Mouse (Mus musculus) thymus, postnatal 36 days (tissue): ENCODE measurements around the gene Lingo3.
"Not testable (repeated sequence)": the region's sequence is repeated elsewhere in the genome, so short reads cannot be mapped to it uniquely, and the experiment has no call there.

ENCODE experiments used
- DNase-seq, 2 experiments: peaks; one replicate each; pipeline ENCODE4 v3.0.0; 2022; ENCODE audit warnings: mixed read lengths in 2 of 2

Lingo3 gene

DNA sequence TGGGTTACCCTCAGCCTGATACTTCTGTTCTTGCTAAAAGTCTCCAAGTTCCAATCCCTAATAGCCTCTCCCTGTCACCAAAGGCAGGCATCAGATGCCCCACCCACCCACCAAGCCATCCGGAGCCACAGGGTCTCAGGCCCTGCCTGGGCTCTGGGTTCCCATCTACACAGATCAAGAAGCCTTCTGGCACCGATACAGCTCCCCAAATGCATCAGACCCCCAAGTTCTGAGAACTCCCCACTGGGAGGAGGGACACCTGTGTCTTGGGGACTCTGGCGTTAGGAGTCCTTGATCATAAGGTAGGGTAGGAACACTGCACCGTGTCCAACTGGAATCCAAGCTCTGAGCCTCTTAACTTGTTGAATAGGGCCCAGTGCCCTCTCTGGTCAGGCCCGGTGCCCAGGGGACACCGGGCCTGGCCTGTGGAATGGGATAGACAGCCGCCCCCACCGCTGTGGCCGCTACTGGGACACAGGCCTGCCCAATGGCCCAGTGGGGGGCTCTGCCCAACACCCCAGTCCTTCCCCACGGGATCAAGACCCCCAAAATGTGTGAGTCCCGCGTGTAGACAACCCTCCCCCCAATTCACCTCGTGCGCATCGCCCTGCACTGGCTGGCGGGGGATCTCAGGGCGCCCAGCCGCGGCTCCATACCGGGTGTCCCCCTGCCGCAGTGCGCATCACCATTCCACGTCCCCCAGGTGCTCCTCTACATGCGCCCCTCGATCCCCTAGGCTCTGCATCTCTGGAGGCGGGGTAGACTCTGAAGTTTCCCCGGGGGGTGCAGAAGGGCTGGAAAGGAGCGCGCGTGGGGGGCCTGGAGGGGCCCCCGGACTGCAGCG is 530 bp downstream of the Lingo3 start:
- no peak for DNase-seq

DNA sequence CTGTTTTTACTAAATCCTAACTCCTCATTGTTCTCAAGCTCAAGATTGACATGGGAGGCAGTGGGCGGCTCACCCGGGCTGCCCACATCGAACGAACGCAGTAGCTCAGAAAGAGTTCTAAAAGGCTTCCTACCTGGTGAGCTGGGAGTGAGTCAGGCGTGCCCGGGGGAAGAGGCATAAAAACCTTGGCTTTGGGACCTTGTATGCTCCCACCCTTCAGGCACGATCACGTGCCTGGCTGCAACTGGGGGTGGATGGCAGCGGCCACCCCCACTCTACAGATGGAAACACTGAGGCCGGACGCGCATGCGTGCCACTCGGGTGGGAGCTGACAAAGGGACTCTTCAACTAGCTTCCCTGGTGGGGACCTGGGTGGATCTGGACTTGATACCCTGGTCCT is 1.5 kb downstream of the Lingo3 start:
- DNase-seq = no peak

DNA sequence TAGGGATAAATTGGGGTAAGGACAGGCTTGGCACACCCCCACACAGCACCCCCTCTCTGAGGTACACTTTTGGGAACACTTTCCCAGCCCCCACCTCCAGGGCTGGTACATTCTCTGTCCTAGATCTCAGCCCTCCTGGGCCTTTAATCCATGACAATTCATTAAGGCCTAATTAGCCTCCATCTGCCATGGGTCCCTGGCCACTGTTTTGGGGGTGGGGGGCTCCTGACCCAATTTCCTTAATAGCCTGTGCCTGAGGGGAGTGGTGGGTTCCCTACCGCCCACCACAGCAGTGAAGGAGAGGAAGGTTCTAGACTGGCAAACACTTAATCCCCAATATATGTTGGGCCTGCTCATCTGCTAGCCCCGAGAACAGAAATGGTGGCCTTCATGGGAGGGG is 2.2 kb downstream of the Lingo3 start:
- no peak for DNase-seq

DNA sequence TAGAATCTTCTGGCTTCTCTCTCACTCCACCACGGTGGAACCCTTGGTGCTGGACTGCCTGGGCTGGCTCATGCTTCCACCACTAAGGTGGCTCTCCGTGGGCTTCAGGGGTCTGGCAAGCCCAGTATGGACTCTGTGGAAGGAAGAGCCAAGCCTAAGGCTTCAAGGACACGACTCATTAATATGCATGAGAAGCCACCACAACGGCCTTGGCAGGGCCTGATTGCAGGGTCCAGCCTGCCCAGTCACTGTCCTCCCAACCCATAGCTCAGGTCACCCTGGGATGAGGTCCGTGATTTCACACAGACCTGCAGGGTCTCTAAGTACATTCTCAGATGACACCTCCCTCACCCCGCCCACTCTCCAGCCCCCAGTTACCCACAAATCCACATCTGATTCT is 4.0 kb downstream of the Lingo3 start:
- DNase-seq = no peak

DNA sequence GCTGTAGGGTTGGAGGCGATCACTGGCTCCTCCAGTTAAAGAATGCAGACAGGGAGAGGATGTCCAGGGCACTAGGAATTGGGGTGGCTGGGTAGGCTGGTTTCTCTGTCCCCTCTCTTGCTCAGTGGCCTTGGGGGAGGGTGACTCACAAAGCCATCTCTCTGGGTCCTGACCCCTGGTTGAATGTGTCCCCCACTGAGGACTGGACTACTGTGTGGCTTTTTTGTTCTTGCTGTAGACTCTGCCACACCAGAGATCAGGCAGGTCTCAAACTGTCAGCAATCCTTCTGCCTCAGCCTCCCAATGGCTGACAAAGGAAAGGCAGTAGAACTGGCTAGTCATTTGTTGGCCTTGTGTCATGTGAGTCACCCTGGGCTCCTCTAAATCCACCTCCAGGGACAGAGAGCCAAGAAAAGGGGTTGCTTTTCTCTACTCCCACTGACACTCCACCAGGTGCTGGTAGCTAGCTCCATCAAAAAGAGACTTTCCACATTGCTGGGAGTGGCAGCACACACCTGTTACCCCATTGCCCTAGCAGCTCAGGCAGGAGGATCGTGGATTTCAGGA is 5.4 kb downstream of the Lingo3 start:
- DNase-seq = no peak

- no peak for DNase-seq
Measured at GRCm38 (mm10) chr10:80837827-80838226, 6.0 kb downstream of the Lingo3 start.

DNA sequence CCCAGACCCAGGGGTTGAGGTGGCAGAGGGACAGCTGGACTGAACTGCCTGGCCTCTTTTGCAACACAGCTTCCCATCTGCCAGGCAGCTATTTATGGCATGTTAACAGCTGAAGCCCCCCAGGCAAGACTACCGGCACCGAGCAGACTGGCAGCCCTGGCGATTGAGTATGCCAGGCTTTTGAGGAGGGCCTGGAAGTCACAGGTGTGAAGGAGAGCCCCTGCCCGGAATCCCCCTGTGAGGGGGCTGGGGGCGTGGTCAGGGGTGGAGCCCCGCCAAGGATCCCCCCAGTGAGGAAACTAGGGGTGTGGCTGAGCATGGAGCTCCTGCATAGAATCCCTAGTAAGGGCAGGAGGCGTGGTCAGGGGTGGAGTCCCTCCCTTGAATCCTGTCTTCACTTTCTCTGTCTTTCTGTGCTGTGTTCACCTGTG is 6.9 kb downstream of the Lingo3 start:
- DNase-seq = no peak

- DNase-seq = no peak
Measured at GRCm38 (mm10) chr10:80835617-80836016, 8.2 kb downstream of the Lingo3 start.

DNA sequence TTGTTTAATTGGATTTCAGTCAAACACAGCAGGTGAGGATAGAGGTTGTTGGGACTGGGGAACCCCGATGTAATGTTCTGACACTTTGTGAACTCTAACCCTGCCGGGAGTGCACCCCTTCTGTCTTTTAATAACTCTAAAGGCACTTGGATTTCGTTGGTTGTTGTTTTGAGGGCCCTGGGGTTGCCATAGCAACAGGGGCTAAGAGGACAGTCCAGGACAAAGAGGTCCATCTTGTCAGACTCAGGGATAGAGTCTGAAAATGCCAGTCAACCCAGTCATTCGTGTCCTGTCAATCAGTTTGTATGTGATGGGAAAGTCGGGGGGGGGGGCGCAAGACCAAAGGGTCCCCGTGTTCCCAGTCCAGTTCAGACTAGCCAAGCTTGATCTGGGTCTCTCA is 11.0 kb downstream of the Lingo3 start:
- no peak for DNase-seq

- peak; percentile 57 to 72 for DNase-seq
Measured at GRCm38 (mm10) chr10:80831136-80831535, 12.7 kb downstream of the Lingo3 start.

GRCm38 (mm10) chr10:80829359-80830278 is 14.2 kb downstream of the Lingo3 start:
- DNase-seq = no peak

DNA sequence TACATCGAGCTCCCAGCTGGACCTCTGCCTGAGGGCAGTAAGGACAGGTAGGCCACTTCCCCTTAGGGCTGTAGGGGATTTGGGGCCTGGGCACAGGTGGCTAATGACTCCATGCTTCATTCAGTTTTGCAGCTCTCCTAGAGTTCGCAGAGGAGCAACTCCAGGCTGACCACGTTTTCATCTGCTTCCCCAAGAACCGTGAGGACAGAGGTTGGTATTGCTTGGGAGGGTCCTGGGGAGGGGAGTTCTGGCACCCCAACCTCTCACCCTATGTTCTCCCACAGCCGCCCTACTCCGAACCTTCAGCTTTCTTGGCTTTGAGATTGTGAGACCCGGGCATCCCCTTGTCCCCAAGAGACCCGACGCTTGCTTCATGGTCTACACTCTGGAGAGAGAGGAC is 15.3 kb downstream of the Lingo3 start:
- DNase-seq = not testable (repeated sequence)

DNA sequence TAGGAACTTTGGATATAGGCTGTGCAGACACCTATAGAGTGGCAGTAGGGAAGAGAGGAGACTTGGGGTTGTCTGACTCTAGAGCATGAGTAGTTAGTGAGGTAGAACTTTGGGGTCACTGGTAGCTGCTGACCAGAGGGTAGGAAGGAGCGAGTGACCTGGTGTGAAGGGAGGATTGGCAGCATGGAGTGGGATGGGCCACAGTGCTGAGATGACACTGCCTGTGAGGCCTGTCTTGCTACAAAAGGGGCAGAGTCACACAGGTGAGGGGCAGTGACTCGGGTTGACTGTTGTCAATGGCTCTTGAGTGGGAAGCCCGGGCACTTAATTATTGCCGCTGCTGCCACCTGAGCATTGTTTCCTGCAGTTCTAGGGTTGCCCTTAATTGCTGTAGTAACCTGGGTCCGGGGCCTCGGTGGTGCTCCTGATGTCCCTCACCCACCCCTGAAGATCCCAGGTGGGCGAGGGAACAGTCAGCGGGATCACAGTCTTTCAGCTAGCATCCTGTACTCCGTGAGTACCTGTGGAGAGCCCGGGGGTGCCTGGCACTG is 15.9 kb downstream of the Lingo3 start:
- no peak for DNase-seq

DNA sequence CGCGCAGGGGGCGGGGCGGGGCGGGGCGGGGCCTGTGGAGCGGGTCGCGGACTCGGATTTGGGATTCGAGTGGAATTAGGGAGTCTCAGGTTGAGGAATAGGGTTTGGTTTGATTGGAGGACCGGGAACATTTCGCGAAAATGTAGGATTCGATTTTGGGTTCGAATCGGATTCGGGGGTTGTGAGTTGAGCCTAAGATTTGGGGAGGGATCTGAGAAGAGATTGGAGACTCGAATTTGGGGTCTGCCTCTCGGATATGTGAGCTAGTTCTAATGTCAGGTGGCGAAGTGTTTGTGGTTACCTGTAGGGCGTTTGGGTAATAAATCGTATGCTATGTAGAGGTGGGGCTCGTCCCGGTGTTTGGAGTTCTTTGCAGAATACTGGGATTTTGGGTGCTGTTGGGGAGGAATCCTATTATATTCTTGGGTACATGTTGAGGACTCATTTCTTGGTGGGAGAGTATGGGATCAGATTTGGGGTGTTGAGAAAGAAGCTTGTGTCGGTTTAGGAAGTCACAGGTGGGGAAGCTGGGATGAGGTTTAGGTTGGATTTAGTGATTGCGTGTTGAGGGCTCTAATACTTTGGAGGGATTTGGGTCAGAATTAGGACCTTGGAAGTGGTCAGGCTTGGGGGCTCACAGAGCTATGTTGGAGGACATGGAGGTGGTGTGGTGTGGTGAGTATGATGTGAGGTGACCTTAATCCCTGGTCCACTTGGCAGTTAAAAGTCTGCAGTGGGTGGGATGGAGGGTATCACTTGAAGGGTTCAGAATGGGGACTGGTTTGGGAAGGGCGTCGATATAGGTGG is 16.6 kb downstream of the Lingo3 start:
- no peak for DNase-seq

GRCm38 (mm10) chr10:80826151-80827062 is 17.4 kb downstream of the Lingo3 start, which contains the start of gene Oaz1:
Gene Oaz1 (plus strand): TSS chr10:80826656.
- peak; percentile 96 to 99 for DNase-seq

DNA sequence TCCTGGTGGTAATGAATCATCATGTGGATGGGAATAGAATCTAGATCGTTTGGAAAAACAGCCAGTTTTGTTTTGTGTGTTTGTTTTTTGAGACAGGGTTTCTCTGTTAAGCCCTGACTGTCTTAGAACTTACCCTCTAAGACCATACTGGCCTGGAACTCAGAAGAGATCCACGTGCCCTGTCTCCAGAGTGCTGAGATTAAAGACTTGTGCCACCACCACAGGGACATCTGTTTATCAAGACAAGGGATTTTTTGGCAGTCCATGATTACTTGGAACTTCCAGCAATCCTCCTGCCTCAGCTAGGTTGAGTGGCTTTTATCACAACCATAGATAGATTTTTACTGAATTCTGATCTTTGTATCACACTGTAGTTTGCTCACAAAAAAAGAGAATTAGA is 19.0 kb downstream of the Lingo3 start:
- no peak for DNase-seq

GRCm38 (mm10) chr10:80823847-80824643 is 19.8 kb downstream of the Lingo3 start:
- peak in 1 of 2 experiments; percentile 44 for DNase-seq

GRCm38 (mm10) chr10:80823316-80823715 is 20.5 kb downstream of the Lingo3 start:
- no peak for DNase-seq

DNA sequence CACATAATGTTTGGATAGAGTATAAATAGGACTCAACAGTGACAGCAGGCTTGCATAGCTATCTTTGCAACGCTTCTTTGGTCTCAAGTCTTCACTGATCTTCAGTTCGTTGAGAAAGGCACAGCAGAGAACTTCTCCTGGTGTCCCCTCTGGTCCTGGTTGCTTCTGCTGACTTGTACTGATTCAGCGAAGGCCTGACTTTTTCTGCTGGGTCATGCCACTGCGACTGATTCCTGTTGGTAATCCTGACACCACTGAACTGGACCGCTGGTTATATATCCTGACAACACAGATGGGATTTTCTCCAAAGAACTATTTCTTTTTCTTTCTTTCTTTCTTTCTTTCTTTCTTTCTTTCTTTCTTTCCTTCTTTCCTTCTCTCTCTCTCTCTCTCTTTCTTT is 21.3 kb downstream of the Lingo3 start:
- DNase-seq = no peak

- no peak for DNase-seq
Measured at GRCm38 (mm10) chr10:80821991-80822390, 21.8 kb downstream of the Lingo3 start.
